Mouse (Mus musculus) liver, embryonic 13.5 days (tissue): ENCODE data around the gene Iscu. TPM values are rescaled to one million over a fixed set of nuclear protein-coding genes. Genes with fewer than 3 reads are reported as not detected.
A peak's percentile ranks its signal among the peaks of the same experiment; 100 is the strongest.
"Not testable (repeated sequence)": the region's sequence is repeated elsewhere in the genome, so short reads cannot be mapped to it uniquely, and the experiment has no call there.

ENCODE experiments used
- ATAC-seq: fragments of 200-750 bp; cut with Nextera tagmentation; 2 replicates; pipeline ENCODE4 v1.8.0; 2017; ENCODE audit warnings: low read depth, mild to moderate bottlenecking, moderate number of reproducible peaks, moderate library complexity
- DNase-seq: peaks from one replicate; pipeline ENCODE4 v3.0.0; 2022
- H3K27ac ChIP-seq: fragments of 300-500 bp; sonication (generic); 2 replicates; pipeline ENCODE4 v1.5.1; 2015; ENCODE audit warnings: moderate library complexity, mild to moderate bottlenecking, inconsistent platforms
- H3K27me3 ChIP-seq: fragments of 300-500 bp; sonication (generic); 2 replicates; pipeline ENCODE4 v1.6.1; 2015; ENCODE audit warnings: mild to moderate bottlenecking, inconsistent platforms
- H3K36me3 ChIP-seq: fragments of 300-500 bp; sonication (generic); 2 replicates; pipeline ENCODE4 v1.6.1; 2015; ENCODE audit warnings: mild to moderate bottlenecking, inconsistent platforms
- H3K4me1 ChIP-seq: fragments of 300-500 bp; sonication (generic); replicated peaks from 2 replicates; pipeline ENCODE4 v1.6.1; 2015; ENCODE audit warnings: inconsistent platforms
- H3K4me2 ChIP-seq: fragments of 300-500 bp; sonication (generic); 2 replicates; pipeline ENCODE4 v1.6.1; 2015; ENCODE audit warnings: inconsistent platforms, mild to moderate bottlenecking, moderate library complexity
- H3K4me3 ChIP-seq: fragments of 300-500 bp; sonication (generic); replicated peaks from 2 replicates; pipeline ENCODE4 v1.5.1; 2015; ENCODE audit warnings: mild to moderate bottlenecking, inconsistent platforms
- H3K9ac ChIP-seq: fragments of 300-500 bp; sonication (generic); 2 replicates; pipeline ENCODE4 v1.6.1; 2015; ENCODE audit warnings: mild to moderate bottlenecking, inconsistent platforms
- H3K9me3 ChIP-seq: fragments of 300-500 bp; sonication (generic); replicated peaks from 2 replicates; pipeline ENCODE4 v1.6.1; 2016; ENCODE audit warnings: inconsistent platforms
- WGBS: fragments of 180-500 bp; shearing (Covaris S2); methylation state at CpG from one replicate; pipeline ENCODE4 v1.1.7; 2015; ENCODE audit not compliant: insufficient replicate concordance; 5-methylcytosine and 5-hydroxymethylcytosine counted together
- polyA plus RNA-seq: library from polyadenylated mRNA; unstranded; fragments of >200 nt; fragmentation: Nextera tagmentation; extraction: Ambion mirVana; gene quantifications from 2 replicates; pipeline ENCODE4 v1.2.1, GENCODE M21; 2015

Iscu gene
- polyA plus RNA-seq, 1 experiment from 2014 or later = 104 TPM

DNA sequence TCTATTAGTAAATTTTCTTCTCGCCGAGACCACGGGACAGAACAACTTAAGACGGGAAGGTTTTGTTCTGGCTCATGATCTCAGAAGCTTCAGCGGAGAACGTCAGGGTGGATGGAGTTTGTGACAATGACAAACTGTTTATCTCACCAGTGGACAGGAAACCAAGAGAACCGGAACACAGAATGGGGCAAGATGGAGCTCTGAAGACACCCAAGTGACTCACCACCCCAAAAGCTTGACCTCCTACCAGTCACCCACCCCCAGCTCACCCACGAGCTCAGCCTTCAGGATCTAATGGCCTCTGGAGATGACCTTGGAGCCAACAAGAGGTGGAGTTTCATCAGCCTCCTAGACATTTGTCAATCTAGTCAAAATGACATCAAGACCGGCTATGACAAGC lies 32.8 kb downstream of the Iscu start:
- ATAC-seq (no peak), DNase-seq (no peak)
- Histone ChIP-seq H3K36me3 (no peaks in the 10 kb centered on the region), H3K4me3 (no peak overlapping the region), H3K4me1 (peaks cover 18% of the 10 kb centered on the region), H3K27me3 (no peaks in the 10 kb centered on the region; the same call in 1 of the 2 replicates), H3K9ac (no peak overlapping the region), H3K9me3 (no peaks in the 10 kb centered on the region), H3K27ac (no peak overlapping the region), H3K4me2 (no peak overlapping the region)
- WGBS = 63% methylated on average over 9 of the region's 9 CpGs

DNA sequence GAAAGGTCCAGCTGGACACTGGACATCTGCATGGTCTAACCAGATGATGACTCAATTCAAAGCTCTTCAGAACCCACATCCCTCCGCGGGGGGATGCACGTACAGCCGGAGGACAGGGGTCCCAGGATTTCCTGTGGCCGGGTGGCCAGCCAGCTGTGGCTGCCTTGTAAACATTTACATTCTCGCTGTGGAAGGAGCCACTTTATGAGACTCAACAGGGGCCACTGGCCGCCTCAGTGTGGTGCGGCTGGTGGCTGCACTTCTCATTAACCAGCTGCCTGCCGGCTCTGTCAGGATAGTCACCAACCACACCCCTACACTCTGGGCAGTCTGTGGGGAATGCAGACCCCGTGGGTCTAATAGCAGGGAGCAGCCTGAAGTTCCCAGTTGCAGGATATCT lies 33.9 kb downstream of the Iscu start:
- no peaks in the 10 kb centered on the region for H3K36me3 ChIP-seq
- H3K9ac ChIP-seq = no peak overlapping the region
- ATAC-seq (no peak), DNase-seq (no peak)
- H3K27ac ChIP-seq = no peak overlapping the region
- peaks cover 14% of the 10 kb centered on the region for H3K4me1 ChIP-seq
- WGBS = 11% methylated on average over 10 of the region's 10 CpGs
- H3K4me2 ChIP-seq = no peak overlapping the region
- no peaks in the 10 kb centered on the region; the same call in 1 of the 2 replicates for H3K27me3 ChIP-seq
- no peaks in the 10 kb centered on the region for H3K9me3 ChIP-seq
- no peak overlapping the region for H3K4me3 ChIP-seq

GRCm38 (mm10) chr5:113807712-113808111 lies 35.2 kb downstream of the Iscu start:
- 53% methylated on average over 9 of the region's 9 CpGs for WGBS
- no peaks in the 10 kb centered on the region for H3K36me3 ChIP-seq
- no peaks in the 10 kb centered on the region; the same call in 1 of the 2 replicates for H3K27me3 ChIP-seq
- ATAC-seq (no peak), DNase-seq (no peak)
- no peak overlapping the region for H3K4me2 ChIP-seq
- H3K4me1 ChIP-seq = peaks cover 14% of the 10 kb centered on the region
- H3K9me3 ChIP-seq = no peaks in the 10 kb centered on the region
- H3K4me3 ChIP-seq = no peak overlapping the region
- H3K27ac ChIP-seq = no peak overlapping the region; the same call in 1 of the 2 replicates
- no peak overlapping the region for H3K9ac ChIP-seq

DNA sequence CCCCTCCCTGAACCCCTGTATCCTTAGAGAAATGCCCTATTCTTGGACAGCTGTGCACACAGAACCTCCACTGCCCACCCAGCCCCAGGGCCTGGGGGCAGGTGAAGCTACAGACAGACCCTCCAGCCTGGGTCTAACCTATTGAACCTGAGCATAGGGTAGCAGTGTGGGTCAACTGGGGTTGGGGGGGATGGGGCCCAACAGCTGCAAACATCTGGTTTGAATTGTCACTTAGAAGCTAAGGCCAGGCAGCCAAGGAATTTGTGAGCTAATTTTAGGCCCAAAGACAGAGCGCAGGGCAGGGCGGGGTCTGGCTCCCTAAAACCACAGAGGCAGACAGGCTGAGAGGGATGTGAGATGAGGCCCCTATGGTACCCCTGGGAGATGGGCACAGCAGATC lies 35.6 kb downstream of the Iscu start:
- Histone ChIP-seq H3K4me1 (peaks cover 14% of the 10 kb centered on the region), H3K4me2 (no peak overlapping the region), H3K27ac (no peak overlapping the region; the same call in 1 of the 2 replicates), H3K27me3 (no peaks in the 10 kb centered on the region; the same call in 1 of the 2 replicates), H3K9me3 (no peaks in the 10 kb centered on the region), H3K36me3 (no peaks in the 10 kb centered on the region), H3K9ac (no peak overlapping the region), H3K4me3 (no peak overlapping the region)
- 50% methylated on average over 2 of the region's 2 CpGs for whole genome bisulfite sequencing
- DNase-seq (no peak), ATAC-seq (no peak)

- Histone ChIP-seq H3K4me3 (no peak overlapping the region), H3K4me2 (no peak overlapping the region), H3K27me3 (no peaks in the 10 kb centered on the region; the same call in none of the 2 replicates), H3K36me3 (no peaks in the 10 kb centered on the region), H3K9me3 (no peaks in the 10 kb centered on the region), H3K27ac (no peak overlapping the region), H3K4me1 (0 out of 2 replicates have a peak, but pooled peaks cover 5% of the 10 kb centered on the region), H3K9ac (no peak overlapping the region)
- ATAC-seq (no peak), DNase-seq (no peak)
- WGBS = 56% methylated on average over 4 of the region's 4 CpGs
Measured at GRCm38 (mm10) chr5:113810111-113810510, 37.6 kb downstream of the Iscu start.

- not testable (repeated sequence) for ATAC-seq, H3K9ac ChIP-seq
- peak; percentile 24 for DNase-seq
Measured at GRCm38 (mm10) chr5:113811824-113812420, 39.4 kb downstream of the Iscu start.

DNA sequence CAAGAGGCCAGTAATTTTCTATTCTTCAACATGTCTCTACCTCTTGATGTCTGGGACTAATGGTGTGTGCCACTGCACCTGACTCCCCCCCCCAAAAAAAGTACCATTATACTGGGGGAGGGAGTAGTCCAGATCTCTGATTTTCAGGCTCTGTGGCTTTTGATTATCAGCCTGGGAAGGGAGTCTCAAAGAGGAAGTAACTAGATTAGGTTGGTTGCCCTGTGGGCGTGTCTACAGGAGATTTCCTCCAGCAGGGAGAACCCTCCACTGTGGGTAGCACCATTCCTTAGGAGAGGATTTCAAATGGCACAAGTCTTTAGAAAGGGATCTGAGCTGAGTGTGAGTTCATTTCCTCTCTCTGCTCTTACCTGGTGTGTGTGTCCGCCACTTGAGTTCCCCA lies 40.1 kb downstream of the Iscu start:
- peaks cover 10% of the 10 kb centered on the region; the same call in 1 of the 2 replicates for H3K4me1 ChIP-seq
- no peak overlapping the region for H3K4me2 ChIP-seq
- WGBS = 49% methylated on average over 2 of the region's 2 CpGs
- H3K4me3 ChIP-seq = no peak overlapping the region
- no peak overlapping the region for H3K9ac ChIP-seq
- no peak for ATAC-seq
- DNase-seq = no peak
- no peak overlapping the region for H3K27ac ChIP-seq
- H3K36me3 ChIP-seq = no peaks in the 10 kb centered on the region
- H3K9me3 ChIP-seq = no peaks in the 10 kb centered on the region
- H3K27me3 ChIP-seq = no peaks in the 10 kb centered on the region; the same call in none of the 2 replicates

More at GRCm38 (mm10) chr5:113811824-113812420, 39.4 kb downstream of the Iscu start:
- WGBS = 18% methylated on average over 11 of the region's 12 CpGs
- H3K36me3 ChIP-seq, H3K4me2 ChIP-seq, H3K4me3 ChIP-seq, H3K27me3 ChIP-seq, H3K27ac ChIP-seq, H3K9me3 ChIP-seq: not testable (repeated sequence)
- peaks cover 10% of the 10 kb centered on the region; the same call in 1 of the 2 replicates for H3K4me1 ChIP-seq

DNA sequence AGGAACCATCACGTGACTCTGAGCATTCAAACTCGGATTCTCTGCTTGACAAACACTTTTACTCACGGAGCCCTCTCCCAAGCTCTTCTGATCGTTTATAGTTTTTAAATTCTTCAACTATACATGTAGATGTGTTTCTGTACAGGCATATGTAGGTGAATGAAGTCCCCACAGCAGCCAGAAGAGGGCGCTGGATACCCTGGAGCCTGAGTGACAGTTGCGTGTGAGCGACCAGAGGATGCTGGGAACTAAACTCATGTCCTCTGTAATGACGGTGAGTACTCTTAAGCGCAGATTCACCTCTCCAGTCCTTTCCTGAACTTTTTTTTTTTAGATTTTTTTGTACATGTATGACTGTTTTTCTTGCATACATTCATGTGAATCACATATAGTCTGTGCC lies 41.1 kb downstream of the Iscu start:
- no peak overlapping the region for H3K27ac ChIP-seq
- no peak overlapping the region for H3K4me3 ChIP-seq
- DNase-seq (no peak), ATAC-seq (no peak)
- no peak overlapping the region for H3K9ac ChIP-seq
- no peaks in the 10 kb centered on the region for H3K9me3 ChIP-seq
- peaks cover 7% of the 10 kb centered on the region; the same call in 1 of the 2 replicates for H3K4me1 ChIP-seq
- no peaks in the 10 kb centered on the region; the same call in 1 of the 2 replicates for H3K27me3 ChIP-seq
- H3K4me2 ChIP-seq = no peak overlapping the region
- 20% methylated on average over 9 of the region's 9 CpGs for WGBS
- H3K36me3 ChIP-seq = no peaks in the 10 kb centered on the region

DNA sequence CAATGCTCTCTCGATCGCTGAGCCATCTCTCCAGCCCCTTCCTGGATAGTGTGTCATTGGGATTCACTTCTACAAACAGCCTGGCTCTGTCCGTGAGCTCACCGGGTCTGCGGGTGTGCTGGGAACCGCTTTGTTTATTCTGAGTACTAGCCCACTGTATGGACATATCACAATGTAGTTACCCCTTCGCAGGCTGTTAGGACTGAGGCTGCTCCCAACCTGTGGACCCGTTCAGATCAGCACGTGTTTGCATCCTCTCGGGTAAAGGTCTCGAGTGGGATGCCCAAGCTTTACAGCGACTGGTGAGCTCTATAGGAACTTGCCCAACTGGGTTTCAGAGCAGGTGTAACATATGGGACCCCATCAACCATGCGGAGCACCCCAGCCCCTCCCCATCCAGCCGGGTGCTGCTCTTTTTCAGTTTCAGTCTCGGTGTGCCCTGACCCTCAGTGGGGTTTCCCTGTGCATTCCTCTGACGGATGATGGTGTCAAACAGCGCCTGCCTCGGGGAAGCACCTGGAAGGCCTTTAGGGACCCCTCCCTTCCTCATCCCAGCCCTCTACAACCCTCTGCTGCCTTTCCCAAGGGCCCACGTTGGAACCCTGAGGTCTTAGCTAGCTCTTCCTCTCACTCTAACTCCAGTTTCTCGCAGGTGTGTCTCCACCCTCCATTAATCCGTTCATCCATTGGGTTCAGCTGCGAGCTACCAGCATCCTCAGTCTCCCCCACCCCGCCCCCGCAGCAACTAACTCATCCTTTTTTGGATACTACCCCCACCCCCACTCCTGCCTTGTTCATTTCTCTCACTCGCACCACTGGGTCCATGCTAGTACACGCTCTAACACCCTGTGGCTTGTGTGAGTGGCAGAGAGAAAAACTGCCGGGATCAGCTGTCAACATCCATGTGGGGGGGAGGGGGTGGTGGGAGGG lies 41.8 kb downstream of the Iscu start:
- ATAC-seq (no peak), DNase-seq (no peak)

GRCm38 (mm10) chr5:113815041-113815389 lies 42.5 kb downstream of the Iscu start:
- Histone ChIP-seq H3K4me2 (no peak overlapping the region), H3K27me3 (no peaks in the 10 kb centered on the region; the same call in 1 of the 2 replicates), H3K9ac (no peak overlapping the region), H3K27ac (no peak overlapping the region), H3K4me3 (no peak overlapping the region), H3K4me1 (peaks cover 7% of the 10 kb centered on the region; the same call in 1 of the 2 replicates), H3K9me3 (no peaks in the 10 kb centered on the region), H3K36me3 (no peaks in the 10 kb centered on the region)
- DNase-seq (no peak), ATAC-seq (no peak)
- WGBS = 47% methylated on average over 11 of the region's 11 CpGs

More for the DNA sequence above, 41.8 kb downstream of the Iscu start:
- no peaks in the 10 kb centered on the region; the same call in 1 of the 2 replicates for H3K27me3 ChIP-seq
- no peak overlapping the region for H3K4me2 ChIP-seq
- WGBS = 31% methylated on average over 27 of the region's 27 CpGs
- H3K4me3 ChIP-seq = no peak overlapping the region
- no peaks in the 10 kb centered on the region for H3K36me3 ChIP-seq
- H3K27ac ChIP-seq = no peak overlapping the region
- peaks cover 7% of the 10 kb centered on the region; the same call in 1 of the 2 replicates for H3K4me1 ChIP-seq
- H3K9me3 ChIP-seq = no peaks in the 10 kb centered on the region
- H3K9ac ChIP-seq = no peak overlapping the region

GRCm38 (mm10) chr5:113815638-113816152 lies 43.1 kb downstream of the Iscu start:
- 17% methylated on average over 15 of the region's 15 CpGs for WGBS

More at GRCm38 (mm10) chr5:113815638-113816152, 43.1 kb downstream of the Iscu start:
- Histone ChIP-seq H3K36me3 (no peaks in the 10 kb centered on the region), H3K27me3 (no peaks in the 10 kb centered on the region; the same call in 1 of the 2 replicates), H3K27ac (no peak overlapping the region), H3K9me3 (no peaks in the 10 kb centered on the region), H3K9ac (peak overlapping the region; percentile 29; the same call in 1 of the 2 replicates), H3K4me1 (peaks cover 7% of the 10 kb centered on the region; the same call in 1 of the 2 replicates), H3K4me2 (no peak overlapping the region), H3K4me3 (no peak overlapping the region)
- DNase-seq = peak; percentile 64
- ATAC-seq = no peak; the same call in 1 of the 2 replicates
